Mouse (Mus musculus) ZHBTc4 (cell line): ENCODE measurements around the gene Furin.

Experiments used
- DNase-seq: peaks from one replicate; pipeline ENCODE4 v3.0.0-alpha.2; 2011; ENCODE audit warnings: low read depth, low spot score

Furin gene

DNA sequence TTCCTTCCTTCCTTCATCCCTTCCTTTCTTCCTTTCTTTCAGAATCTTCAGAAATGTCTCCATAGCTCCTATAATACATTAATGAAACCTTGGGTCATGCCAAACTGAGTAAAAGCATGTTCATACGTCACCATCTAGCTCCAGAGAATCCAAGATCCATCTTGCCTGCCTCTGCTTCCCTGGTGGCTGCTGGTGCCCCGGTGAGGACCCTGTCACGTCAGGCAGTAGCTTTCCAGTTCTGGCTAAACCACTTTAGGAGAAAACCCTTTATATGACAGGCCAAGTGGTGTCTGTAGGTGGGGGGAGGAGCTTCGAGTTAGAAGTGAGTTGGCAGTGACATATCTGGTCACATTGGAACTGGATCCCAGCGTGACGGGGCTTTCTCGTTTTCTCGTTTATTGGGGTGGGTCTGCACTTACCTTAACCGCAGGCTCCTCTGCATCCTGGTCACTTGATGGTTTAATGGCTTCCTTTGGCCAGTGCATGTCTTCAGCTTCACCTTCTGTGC lies at the start of gene Furin:
Gene Furin, minus strand, starts transcription at position 249 of the 508 bp plus-strand sequence.
- DNase-seq: no peak

DNA sequence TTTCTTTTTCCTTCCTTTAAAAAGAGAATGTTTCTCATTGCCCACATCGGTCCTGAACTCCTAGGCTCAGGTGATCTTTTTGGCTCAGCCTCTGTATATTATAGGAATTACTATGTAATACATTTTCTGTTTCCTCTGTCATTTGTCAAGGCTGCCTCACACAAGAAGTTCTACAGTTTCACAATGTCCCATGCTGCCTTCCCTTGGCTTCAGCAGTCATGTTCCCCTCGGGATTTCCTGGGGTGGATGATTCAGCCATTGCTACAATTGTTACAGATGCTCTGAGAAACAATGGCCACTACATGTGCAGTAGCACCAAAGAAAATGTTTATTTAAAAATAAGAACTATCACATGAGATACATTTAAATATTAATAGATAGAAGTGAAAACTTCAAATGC lies 49.5 kb upstream of the Furin start:
- DNase-seq: no peak

DNA sequence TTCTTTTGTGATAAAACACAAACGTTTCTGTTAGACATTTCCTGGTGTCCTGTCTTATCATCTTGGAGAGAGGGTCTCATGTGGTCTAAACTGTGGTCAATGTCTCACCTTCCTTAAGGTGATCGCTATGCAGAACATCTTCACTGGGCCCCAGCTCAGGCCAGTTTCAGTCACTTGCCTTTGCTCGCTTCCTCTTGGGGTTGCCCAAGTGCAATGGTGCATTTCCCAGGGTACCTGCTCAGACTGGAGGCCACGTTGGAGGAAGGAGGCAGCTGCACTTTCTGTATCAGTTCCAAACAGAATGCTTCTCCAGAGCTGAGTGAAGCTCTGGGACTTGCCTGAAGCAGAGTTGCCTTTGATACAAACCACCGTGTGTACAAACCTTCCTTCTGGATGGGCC lies 48.8 kb upstream of the Furin start:
- DNase-seq: no peak

DNA sequence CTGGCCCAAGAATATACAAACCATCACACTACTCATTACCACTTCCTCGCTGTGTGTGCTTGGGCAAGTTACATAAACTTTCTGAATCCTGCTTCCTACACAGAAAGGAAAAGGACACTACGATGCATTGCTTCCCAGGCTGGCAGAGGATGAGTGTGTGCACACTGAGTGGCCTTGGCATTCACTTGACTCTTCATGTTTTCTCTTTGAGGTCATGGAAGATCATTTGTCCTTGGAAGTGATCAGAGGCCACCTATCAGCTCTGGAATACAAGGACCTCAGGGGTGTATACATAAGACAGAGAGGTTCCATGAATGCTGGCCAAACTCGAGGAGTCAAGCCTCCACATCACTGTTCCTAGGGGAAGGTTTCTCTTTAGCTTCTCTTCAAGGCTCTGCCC lies 47.9 kb upstream of the Furin start:
- DNase-seq: no peak

DNA sequence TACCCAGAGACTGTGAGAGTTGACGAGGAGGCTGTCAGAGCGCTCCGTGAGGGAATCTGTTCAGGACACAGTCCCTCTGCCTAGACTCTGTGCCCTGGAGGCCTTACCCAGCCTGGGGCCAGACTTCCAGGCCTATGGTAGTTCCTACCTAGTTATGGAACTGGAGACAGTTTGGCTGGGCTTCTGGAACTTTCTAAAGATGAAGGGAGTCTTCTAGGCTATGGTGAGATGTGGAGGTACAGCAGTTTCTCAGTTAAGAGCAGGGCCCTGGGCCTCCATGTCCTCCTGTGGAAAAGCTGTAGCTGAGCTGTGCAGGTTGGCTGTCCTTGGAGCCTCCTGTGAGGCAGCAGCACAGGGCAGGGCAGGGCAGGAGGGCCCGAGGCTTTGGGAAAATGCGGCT lies 47.0 kb upstream of the Furin start:
- DNase-seq: no peak

DNA sequence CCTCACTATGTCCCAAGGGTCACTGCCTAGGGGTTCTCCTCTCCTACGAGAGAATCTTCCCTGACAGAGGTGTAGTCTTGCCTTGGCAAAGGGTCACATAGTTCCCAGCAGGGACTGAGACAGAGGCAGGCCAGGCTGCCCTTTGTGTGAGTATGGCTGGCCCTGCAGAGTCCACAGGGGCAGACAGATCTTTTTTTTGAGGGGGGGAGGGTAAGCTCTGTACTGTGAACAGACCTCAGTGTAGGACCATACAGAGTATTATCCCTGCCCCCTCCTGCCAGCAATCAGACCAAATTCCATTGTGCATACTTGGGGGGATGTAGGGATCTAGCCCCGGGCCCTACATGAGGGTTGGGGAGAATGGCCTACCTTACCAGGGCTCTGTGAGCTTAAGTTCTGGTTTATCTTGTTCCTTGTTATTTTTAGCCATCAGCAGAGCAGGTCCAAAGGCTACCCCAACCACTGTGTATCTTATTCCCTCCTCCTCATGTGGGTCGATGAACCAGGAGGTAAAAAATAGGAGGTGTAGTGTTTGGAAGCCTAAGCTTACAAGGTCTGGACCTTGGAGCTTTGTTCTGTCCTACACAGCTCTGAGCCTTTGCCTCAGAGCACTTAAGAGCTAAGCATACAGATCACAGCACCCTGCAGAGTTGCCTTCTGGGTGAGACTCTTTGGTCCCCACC lies 46.5 kb upstream of the Furin start:
- DNase-seq: no peak

DNA sequence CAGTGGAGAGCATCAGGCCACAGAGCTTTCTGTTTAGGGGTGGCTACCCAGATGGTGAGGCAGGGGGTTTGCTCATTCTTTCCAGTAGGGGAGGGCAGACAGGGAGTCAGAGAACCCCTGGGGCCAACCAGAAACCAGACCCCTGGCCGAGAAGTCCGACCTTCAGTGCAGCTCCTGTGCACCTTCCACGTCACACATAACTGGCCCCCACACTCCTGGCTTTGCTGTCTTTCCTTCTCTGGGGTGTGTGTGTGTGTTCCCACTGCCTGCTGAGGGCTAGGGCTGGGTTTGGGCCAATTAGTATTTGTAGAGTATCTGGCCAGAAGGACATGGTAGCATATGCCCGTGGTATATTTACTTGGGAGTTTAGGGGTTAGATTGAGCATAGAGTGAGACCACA lies 45.1 kb upstream of the Furin start:
- no peak for DNase-seq

DNA sequence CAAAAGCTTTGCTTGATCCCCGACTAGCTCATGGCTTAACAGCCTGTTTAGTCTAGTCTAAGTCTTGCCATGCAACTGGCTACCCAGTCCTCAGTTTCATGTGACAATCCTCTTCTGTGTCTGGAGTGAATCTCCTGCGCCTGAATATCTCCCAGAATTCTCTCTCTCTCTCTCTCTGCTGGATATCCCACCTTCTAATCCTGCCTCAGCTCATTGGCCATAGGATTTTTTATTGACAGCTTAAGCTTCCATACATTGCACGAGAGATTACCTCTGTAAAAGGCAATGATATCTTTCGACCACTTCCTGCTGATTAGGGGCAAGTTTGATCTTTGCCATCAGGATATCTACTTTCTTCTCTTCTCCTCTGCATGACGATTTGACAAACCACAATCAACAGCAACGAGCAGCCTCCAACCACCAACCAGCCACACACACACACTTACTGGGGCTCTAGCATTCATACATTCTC lies 44.4 kb upstream of the Furin start:
- DNase-seq: no peak

DNA sequence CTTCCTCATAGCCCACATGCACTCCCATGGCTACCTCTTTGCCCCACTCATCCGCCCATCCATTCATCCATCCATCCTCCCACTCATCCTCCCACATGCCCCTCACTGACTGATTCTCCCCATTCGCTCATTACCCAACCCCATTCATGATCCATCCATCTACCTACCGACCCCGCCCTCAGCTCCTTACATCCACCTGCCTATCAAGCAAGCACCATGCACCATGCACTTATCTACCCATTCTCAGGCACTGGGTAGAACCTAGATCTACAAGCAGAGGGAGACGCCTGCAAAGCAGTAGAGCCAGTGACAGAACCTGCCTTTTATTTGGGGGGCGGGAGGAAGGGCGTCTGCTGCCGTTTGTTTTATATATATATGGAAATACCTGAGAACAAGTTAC lies 42.1 kb upstream of the Furin start:
- DNase-seq: no peak

DNA sequence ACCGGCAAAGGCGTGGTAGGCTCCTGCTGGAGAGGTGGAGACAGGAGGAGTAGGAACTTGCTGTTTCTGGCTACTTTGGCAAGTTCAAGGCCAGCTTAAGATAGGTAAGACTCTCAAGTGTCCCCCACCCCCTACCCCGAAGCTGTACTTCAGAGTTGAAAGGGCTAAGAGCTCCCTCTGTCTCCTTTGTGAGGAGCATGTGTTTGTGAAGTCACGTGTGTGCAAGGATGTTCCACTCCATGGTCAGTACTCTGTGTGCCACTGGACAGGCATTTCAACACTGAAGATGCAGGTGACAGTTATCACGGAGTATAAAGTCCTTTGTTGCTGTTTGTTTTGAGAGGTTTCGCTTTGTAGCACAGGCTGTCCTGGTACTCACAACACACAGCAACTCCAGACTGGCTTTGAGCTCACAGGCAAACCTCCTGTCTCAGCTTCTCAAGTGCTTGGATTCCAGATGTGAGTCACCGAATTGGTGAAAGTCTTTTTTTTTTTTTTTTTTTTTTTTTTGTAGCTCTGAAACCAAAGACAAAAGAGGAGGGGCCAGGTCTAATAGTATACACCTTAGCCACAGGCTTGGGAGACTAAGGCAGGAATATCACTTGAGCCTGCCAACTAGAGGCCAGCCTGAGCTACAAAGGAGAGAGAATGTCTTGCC lies 41.1 kb upstream of the Furin start:
- DNase-seq: no peak

DNA sequence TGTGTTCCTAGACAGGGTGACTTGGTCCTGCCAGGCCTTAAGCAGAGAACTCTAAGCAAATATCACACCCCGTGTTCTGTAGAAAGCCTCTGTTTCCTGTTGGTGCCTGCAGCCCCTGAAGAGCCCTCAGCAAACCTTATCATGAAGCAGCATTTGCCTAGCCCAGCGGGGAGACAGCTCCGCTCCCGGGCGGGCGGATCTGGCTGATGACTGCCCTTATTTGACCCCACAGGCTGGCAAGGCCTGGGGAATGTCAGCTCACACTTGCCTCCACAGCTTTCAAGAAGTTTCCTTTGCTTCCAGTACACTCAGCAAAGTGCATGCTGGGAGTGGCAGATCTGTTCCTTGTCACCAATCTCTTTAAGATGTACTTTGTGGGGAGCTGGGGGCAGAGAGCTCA lies 40.3 kb upstream of the Furin start:
- no peak for DNase-seq

DNA sequence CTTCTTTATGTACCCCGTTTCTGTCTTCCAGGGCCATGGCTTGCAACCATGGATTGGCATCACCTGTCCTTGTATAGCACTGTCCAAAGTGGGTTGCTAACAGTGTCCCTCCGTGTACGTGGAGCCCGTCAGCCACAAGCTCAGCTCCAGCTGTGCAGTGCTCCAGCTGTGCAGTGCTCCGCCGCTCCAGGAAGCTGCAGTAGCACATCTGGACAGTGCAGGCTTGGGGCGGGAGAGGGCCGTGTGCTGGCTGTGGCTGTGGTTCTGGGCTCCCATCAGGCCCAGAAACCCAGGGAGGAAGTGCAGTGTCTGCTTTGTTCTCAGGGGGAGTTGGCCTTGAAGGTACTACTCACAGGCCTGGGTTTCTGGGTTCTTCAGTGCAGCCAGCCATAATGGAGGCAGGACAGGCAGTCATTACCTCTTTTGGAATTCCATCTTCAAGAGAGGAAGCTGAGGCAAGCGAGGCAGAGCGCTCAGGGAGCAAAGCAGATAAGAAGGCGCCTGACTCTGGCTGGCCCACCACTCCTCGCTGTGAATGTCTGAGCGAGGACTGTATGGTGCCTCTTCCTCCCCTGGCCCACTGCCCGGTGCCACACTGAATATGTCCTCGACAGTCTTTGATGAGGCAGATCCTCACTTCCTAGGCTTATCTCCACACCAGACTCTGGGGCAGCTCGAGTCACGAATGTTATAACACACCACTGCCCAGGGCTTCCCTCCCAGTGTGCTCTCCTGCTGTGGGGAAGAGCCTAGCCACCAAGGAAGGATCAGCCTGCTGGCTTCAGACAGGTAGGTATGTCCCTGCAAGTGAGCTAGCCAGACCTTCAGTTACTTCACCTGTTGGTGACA lies 39.4 kb upstream of the Furin start:
- peak; percentile 18 for DNase-seq

DNA sequence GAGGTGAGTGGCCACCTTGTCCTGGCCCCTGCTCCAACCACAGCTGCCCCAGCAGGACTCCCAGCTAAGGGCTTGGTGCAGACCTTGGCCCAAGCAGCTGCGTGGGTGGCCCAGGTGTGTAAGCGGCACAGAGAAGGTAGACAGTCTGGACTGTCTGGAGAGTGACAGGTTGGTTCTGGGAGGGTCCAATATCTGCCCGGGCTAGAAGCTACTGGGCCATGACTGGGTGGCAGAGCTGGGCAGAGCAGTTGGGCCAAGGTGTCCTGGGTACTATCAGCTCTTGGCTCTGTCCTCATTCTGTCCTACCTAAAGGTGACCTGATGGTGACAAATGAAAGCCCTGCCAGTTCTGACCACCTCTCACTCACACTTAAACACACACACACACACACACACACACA lies 37.9 kb upstream of the Furin start:
- no peak for DNase-seq

DNA sequence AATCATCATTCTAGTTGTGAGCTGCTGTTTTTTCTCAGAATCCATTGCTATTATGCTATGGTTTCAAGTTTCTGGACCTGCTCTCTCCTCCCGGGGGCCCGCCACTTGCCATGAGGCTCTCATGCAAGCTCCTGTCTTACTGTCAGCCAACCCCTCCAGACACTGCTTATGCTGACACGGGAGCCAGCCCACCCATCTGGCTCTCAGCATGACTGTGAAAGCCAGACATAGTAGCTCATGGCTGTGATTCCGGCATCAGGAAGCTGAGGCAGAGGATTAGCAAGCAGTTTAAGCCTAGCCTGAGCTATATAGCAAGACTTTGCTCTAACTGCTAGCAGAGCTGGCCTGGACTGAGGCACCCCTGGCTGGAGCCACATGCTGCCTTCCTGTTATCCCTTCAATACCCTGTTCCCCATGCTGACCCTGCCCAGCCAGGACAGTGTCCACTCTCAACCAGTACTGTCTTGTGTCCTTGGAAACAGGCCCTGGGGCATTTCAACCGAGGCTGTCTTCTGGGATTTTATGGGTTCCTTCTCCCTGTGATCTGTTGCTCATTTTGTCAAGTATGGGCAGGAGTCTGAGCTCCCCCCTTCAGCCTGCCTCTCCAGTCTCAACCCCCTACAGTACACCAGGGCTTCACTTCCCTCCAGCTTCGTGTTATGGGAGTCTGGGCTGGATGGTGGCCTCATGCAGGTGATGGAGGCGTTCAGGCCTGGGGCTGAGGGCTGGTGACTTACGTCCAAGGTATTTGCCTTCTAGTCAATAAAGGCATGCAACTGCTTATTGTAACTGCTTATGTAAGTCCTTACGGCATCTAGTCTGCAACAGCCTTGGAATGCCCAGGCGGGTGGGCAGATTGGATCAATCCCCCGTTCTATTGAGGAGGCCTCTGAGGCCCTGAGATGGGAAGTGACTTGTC lies 37.0 kb upstream of the Furin start:
- DNase-seq: no peak

DNA sequence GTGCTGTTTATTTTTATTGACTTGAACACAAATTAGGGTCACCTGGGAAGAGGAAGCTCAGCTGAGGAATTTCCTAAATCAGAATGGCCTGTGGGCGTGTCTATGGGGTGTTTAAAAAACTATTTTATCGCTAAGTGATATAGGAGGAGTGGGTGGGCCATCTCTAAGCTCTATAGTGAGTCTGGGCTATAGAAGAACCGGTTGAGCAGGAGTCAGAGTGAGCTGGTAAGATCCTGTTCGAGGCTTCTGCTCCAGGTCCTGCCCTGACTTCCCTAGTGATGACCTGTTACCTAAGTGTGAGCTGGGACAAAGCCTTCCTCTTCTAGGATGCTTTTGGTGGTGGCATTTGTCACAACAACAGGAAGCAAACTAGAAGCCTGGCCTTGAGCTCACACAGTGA lies 35.4 kb upstream of the Furin start:
- DNase-seq: peak; percentile 22

DNA sequence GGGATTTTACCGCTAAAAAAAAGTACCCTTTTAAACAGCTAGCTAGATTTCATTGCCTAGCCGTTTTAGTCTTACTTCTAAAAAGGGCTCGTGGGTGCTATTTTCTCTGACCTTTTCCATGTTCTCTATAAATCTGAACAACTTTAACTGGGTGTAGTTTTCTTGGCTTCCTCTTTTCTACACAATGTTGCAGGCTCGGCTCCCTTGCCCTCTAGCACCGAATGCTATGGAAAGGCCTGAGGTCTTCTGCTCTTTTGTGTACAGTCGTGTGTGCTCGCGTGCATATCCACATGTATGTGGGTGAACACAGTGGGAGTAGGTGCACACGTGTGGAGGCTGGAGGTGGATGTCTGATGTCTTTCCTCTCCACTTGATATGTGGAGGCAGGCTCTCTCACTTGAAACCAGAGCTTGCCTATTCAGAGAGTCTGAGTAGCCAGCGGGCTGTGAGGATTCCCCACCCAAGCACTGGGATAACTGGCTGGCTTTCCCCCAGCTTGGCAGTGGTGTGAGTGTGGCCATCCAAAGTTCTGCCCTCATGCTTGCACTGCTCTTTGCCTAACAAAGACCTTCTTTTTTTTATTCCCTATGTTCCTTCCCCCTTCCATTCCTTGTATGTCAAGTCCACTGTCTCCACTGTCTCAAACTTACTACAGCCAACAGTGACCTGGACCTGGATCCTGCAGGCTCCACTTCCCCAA lies 34.7 kb upstream of the Furin start:
- no peak for DNase-seq

DNA sequence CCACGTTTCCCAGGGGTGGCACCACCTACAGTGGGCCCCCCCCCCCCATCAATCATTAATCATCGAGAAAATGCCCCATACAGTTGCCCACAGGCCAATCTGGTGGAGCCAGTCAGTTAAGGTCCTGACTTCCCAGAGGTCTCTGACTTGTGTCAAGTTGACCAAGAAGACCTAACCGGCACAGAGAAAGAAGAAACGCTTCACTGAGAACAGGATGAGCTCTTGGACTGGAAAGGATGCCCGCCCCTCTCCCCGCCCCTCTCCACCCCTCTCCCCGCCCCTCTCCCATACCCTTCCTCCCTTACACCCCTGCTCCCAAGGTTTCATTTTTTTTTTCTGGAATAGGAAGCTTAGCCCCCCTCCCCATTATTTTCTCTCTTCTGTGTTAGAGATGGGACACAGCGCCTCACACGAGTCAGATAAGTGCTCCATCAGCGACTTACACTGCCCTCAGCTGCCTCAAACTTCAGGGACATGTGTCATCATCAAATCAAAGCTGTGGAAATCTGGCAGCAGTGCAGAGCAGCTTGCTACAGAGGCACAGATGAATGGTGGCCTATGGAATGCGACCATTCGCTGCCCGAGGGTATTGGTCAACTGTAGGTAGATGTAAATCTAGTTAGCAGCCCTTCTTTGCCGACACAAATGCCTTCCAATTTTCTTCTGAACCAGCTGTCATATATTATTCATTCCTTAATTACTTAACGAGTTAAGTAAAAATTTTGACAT lies 34.0 kb upstream of the Furin start:
- no peak for DNase-seq

DNA sequence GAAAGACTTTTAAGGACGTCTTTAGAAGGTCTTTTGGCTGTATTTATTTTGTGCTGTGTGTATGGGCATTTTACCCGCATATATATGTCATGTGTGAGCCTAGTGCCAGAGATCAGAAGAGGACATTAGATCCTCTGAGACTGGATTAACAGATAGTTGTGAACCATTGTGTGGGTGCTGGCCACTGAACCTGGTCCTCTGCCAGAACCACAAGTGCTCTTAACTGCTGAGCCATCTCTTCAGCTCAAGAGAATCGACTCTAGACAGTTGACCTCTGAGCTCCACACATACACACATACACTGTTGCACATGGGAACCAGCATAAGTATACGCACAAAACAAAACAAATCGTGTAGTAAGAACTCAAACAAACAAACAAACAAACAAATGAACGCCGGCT lies 31.3 kb upstream of the Furin start:
- no peak for DNase-seq

DNA sequence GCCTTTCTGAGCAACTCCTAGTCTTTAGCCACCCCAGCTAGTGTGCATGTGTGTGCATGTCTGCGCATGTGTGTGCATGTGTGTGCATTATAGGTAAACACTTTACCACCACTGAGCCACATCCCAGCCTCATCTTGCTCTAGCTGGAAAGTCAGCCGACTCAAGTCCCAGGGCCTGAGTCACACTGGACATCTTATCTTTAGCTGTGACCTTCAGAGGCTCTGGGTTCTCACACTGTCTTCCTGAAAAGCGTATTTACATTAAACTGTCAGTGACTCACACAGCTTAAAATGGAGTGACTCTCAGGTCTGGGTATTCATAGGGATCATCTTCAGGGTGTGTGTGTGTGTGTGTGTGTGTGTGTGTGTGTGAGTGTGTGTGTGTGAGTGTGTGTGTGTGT lies 30.4 kb upstream of the Furin start:
- no peak for DNase-seq

DNA sequence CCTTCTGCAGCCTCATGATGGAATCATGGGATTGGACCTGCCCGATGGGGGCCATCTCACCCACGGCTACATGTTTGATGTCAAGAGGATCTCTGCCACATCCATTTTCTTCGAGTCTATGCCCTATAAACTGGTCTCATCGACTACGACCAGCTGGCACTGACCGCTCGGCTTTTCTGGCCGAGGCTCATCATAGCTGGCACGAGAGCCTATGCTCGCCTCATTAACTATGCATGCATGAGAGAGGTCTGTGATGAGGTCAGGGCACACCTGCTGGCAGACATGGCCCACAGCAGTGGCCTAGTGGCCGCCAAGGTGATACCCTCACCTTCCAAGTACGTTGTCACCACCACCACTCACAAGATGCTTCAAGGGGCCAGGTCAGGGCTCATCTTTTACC lies 24.4 kb upstream of the Furin start:
- no peak for DNase-seq
